Mouse (Mus musculus): ENCODE results near the gene Desi2.
"Not testable (repeated sequence)": the region's sequence is repeated elsewhere in the genome, so short reads cannot be mapped to it uniquely, and the experiment has no call there.

The Desi2 gene

GRCm38 (mm10) chr1:178187216-178187791 is at the start of gene Desi2:
Gene Desi2, plus strand, starts transcription at chr1:178187417.
- DNase-seq (ENCODE audit: low read depth, low spot score) = peak; percentile 82

- DNase-seq (ENCODE audit: low read depth, low spot score) = not testable (repeated sequence)
Observed at GRCm38 (mm10) chr1:178146513-178146912, 40.7 kb upstream of the Desi2 start.

GRCm38 (mm10) chr1:178146915-178147314 is 40.3 kb upstream of the Desi2 start:
- DNase-seq (ENCODE audit: low read depth, low spot score) = not testable (repeated sequence)

- DNase-seq (ENCODE audit: low read depth, low spot score) = no peak
Observed at GRCm38 (mm10) chr1:178182251-178182650, 5.0 kb upstream of the Desi2 start.

GRCm38 (mm10) chr1:178185591-178185990 is 1.6 kb upstream of the Desi2 start:
- DNase-seq (ENCODE audit: low read depth, low spot score) = no peak

- DNase-seq (ENCODE audit: low read depth, low spot score) = not testable (repeated sequence)
Observed at GRCm38 (mm10) chr1:178187810-178188209, 593 bp downstream of the Desi2 start.

- no peak for DNase-seq (ENCODE audit: low read depth, low spot score)
Observed at GRCm38 (mm10) chr1:178188386-178188785, 1.2 kb downstream of the Desi2 start.

GRCm38 (mm10) chr1:178205701-178206325 is 18.6 kb downstream of the Desi2 start:
- DNase-seq (ENCODE audit: low read depth, low spot score) = no peak

- DNase-seq (ENCODE audit: low read depth, low spot score) = not testable (repeated sequence)
Observed at GRCm38 (mm10) chr1:178207856-178208255, 20.6 kb downstream of the Desi2 start.

- no peak for DNase-seq (ENCODE audit: low read depth, low spot score)
Observed at GRCm38 (mm10) chr1:178209966-178210365, 22.7 kb downstream of the Desi2 start.

GRCm38 (mm10) chr1:178217157-178217556 is 29.9 kb downstream of the Desi2 start:
- no peak for DNase-seq (ENCODE audit: low read depth, low spot score)

- no peak for DNase-seq (ENCODE audit: low read depth, low spot score)
Observed at GRCm38 (mm10) chr1:178218305-178218704, 31.1 kb downstream of the Desi2 start.

- no peak for DNase-seq (ENCODE audit: low read depth, low spot score)
Observed at GRCm38 (mm10) chr1:178219166-178220077, 32.2 kb downstream of the Desi2 start.

GRCm38 (mm10) chr1:178228888-178229287 is 41.7 kb downstream of the Desi2 start:
- DNase-seq (ENCODE audit: low read depth, low spot score) = not testable (repeated sequence)

- no peak for DNase-seq (ENCODE audit: low read depth, low spot score)
Observed at GRCm38 (mm10) chr1:178234109-178234508, 46.9 kb downstream of the Desi2 start.

GRCm38 (mm10) chr1:178235919-178236466 is 48.8 kb downstream of the Desi2 start:
- no peak for DNase-seq (ENCODE audit: low read depth, low spot score)

GRCm38 (mm10) chr1:178238676-178239075 is 51.5 kb downstream of the Desi2 start:
- no peak for DNase-seq (ENCODE audit: low read depth, low spot score)

- DNase-seq (ENCODE audit: low read depth, low spot score) = no peak
Observed at GRCm38 (mm10) chr1:178241884-178242508, 54.8 kb downstream of the Desi2 start.

GRCm38 (mm10) chr1:178248107-178248820 is 61.0 kb downstream of the Desi2 start:
- DNase-seq (ENCODE audit: low read depth, low spot score) = no peak

GRCm38 (mm10) chr1:178254598-178254997 is 67.4 kb downstream of the Desi2 start:
- DNase-seq (ENCODE audit: low read depth, low spot score) = no peak

- DNase-seq (ENCODE audit: low read depth, low spot score) = no peak
Observed at GRCm38 (mm10) chr1:178256351-178256750, 69.1 kb downstream of the Desi2 start.
